Comparison of ENCODE assay signal across 22 mouse cellular contexts in the genomic region with DNA sequence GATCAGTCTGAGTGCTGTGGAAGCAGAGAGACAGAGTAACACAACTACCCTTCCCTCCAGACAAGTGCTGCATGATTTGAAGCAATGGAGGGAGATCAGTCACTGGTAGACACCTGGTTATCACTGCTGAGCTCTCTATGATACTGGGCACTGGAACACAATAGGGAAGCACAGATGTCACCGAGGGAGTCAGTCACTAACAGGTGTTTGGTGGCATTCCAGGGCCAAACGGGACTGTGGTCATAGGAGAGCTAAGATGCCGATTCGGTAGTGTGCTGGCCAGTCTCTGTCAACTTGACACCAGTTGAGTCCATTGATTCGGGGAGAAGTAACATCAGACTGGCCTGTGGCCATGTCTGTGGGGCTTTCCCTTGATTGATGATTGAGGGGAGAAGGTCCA. TPM values are rescaled to one million over a fixed set of nuclear protein-coding genes. Genes with fewer than 3 reads are reported as not detected.
"Had no signal": no experiment of that assay in that cellular context is flagged by ENCODE, and none has a peak within 500 bp of the region (broad histone marks: within the 10 kb centered on the region; RNA-seq: fewer than 3 reads in every experiment).

No protein-coding gene starts in this region.

- H3K27ac ChIP-seq: lung, embryonic 15.5 days; macrophage; midbrain, embryonic 13.5 days; midbrain, embryonic 15.5 days; neural tube, embryonic 13.5 days; neural tube, embryonic 15.5 days had no signal

- H3K4me3 ChIP-seq: lung, embryonic 15.5 days; megakaryocyte, embryonic 14.5 days; midbrain, embryonic 13.5 days; midbrain, embryonic 15.5 days; neural tube, embryonic 13.5 days; neural tube, embryonic 15.5 days had no signal

- H3K9me3 ChIP-seq: lung, embryonic 15.5 days; megakaryocyte, embryonic 14.5 days; midbrain, embryonic 13.5 days; midbrain, embryonic 15.5 days; neural tube, embryonic 13.5 days; neural tube, embryonic 15.5 days had no signal

- H3K27me3 ChIP-seq: lung, embryonic 15.5 days; midbrain, embryonic 13.5 days; midbrain, embryonic 15.5 days; neural tube, embryonic 13.5 days; neural tube, embryonic 15.5 days had no signal

- ATAC-seq: liver, postnatal 0 days; lung, postnatal 0 days; midbrain, embryonic 13.5 days; midbrain, embryonic 15.5 days had no signal

- H3K9ac ChIP-seq: liver, postnatal 0 days; lung, embryonic 15.5 days; midbrain, embryonic 13.5 days; midbrain, embryonic 15.5 days; neural tube, embryonic 15.5 days had no signal

- DNase-seq: liver, postnatal 0 days; lung, adult 2 months; lung, postnatal 14 days; lung, postnatal 36 days; retina, postnatal 1 day; right cerebral cortex, adult 18-20 months; right cerebral cortex, postnatal 25 days; right cerebral cortex, postnatal 4 days; spleen, adult 18-20 months; thymus, adult 18-20 months; thymus, postnatal 14 days; thymus, postnatal 36 days had no signal

- H3K4me1 ChIP-seq: lung, embryonic 15.5 days; midbrain, embryonic 15.5 days had no signal

- H3K36me3 ChIP-seq: lung, embryonic 15.5 days had no signal

- H3K4me2 ChIP-seq: lung, embryonic 15.5 days; midbrain, embryonic 11.5 days; midbrain, embryonic 13.5 days; midbrain, embryonic 15.5 days; neural tube, embryonic 13.5 days; neural tube, embryonic 15.5 days had no signal

RNA-seq across cellular contexts. Expression of a gene that starts 20.3 kb away (rescaled TPM):
- total RNA-seq: monocyte, adult 5-6 weeks had no signal
